Mouse (Mus musculus) C3H10T1/2 (cell line): ENCODE results near the gene Atoh8. TPM values are rescaled to one million over a fixed set of nuclear protein-coding genes. Genes with fewer than 3 reads are reported as not detected.

Source experiments
- polyA plus RNA-seq, 2 experiments: library from polyadenylated mRNA; unstranded; fragments of >200 nt; fragmentation: generic; extraction: Trizol; gene quantifications; one replicate each; pipeline ENCODE4 v1.2.1; 2012; ENCODE audit warnings: missing spikeins in 2 of 2

Gene Atoh8
- 10 to 100 TPM; 18.4 to 31.1 TPM for polyA plus RNA-seq

GRCm38 (mm10) chr6:72235098-72235806 is at the start of gene Atoh8:
TSS of gene Atoh8 (minus strand) at chr6:72235577.

Other genes starting within 250 kb of the Atoh8 start
- gene St3gal5, start 138.0 kb downstream of the Atoh8 start, polyA plus RNA-seq, result 10 to 100 TPM in 1 of 2 experiments, 1 to 10 TPM in 1; 4.4 to 34.1 TPM
- not detected for gene Sftpb, start 69.0 kb upstream of the Atoh8 start, polyA plus RNA-seq
- 10 to 100 TPM; 22.0 to 29.1 TPM for gene Usp39, start 109.6 kb upstream of the Atoh8 start, polyA plus RNA-seq
- gene 0610030E20Rik, start 111.7 kb upstream of the Atoh8 start, polyA plus RNA-seq, result 1 to 10 TPM; 1.7 to 6.5 TPM
- gene Tmem150a, start 119.9 kb upstream of the Atoh8 start, polyA plus RNA-seq, result 10 to 100 TPM in 1 of 2 experiments, 1 to 10 TPM in 1; 4.5 to 19.8 TPM
- gene Rnf181, start 131.4 kb upstream of the Atoh8 start, polyA plus RNA-seq, result 10 to 100 TPM; 72.0 to 90.7 TPM
- gene Vamp5, start 144.9 kb upstream of the Atoh8 start, polyA plus RNA-seq, result 10 to 100 TPM; 20.6 to 23.3 TPM
- 100 to 1,000 TPM; 236 to 284 TPM for gene Vamp8, start 155.1 kb upstream of the Atoh8 start, polyA plus RNA-seq
- 10 to 100 TPM in 1 of 2 experiments, 1 to 10 TPM in 1; 3.6 to 20.0 TPM for gene Ggcx, start 178.7 kb upstream of the Atoh8 start, polyA plus RNA-seq
- 10 to 100 TPM; 32.6 to 90.8 TPM for gene Mat2a, start 204.0 kb upstream of the Atoh8 start, polyA plus RNA-seq